Mouse (Mus musculus): ENCODE data around the gene Tbl1xr1. TPM values are rescaled to one million over a fixed set of nuclear protein-coding genes. Genes with fewer than 3 reads are reported as not detected.

Tbl1xr1 gene
- 8.8 and 9.8 TPM in 2 replicates for polyA plus RNA-seq (2015; fragmentation: Nextera tagmentation; extraction: Ambion mirVana)

- no peak for TF ChIP-seq EP300 (IDR thresholded peaks at IDR 0.05; ENCODE audit: low read depth)
- no peak for TF ChIP-seq CTCF (IDR thresholded peaks at IDR 0.05; ENCODE audit: low read depth)
- no peaks in the 10 kb centered on the region for H3K9me3 ChIP-seq (ENCODE audit: low read length)
- peak; percentile 90 for DNase-seq
- WGBS (ENCODE audit: insufficient replicate concordance), result 3% methylated on average over 16 of the region's 46 CpGs
- no peaks in the 10 kb centered on the region for H3K36me3 ChIP-seq (replicated peaks; ENCODE audit: insufficient read depth, low read length)
- H3K27ac ChIP-seq (ENCODE audit: low read depth), result peak within 1 kb of the TSS; percentile 99
- ATAC-seq, result peak; percentile 76
- peak within 1 kb of the TSS; percentile 98 for H3K9ac ChIP-seq (replicated peaks)
- H3K27me3 ChIP-seq (ENCODE audit: insufficient read depth, low read length), result no peaks in the 10 kb centered on the region
- peaks cover 32% of the 10 kb centered on the region for H3K4me1 ChIP-seq (ENCODE audit: insufficient read depth)
- H3K4me3 ChIP-seq (ENCODE audit: low read depth, low read length), result peak within 1 kb of the TSS; percentile 96
- H3K4me2 ChIP-seq (ENCODE audit: low read depth, low read length), result peak within 1 kb of the TSS; percentile 87
These were observed at the start of gene Tbl1xr1 for GRCm38 (mm10) chr3:22076561-22076935. Gene Tbl1xr1, plus strand, starts transcription at chr3:22076652.

GRCm38 (mm10) chr3:22038004-22038403 lies 38.4 kb upstream of the Tbl1xr1 start:
- Histone ChIP-seq H3K4me2 (ENCODE audit: low read depth, low read length) (no peak overlapping the region), H3K9me3 (ENCODE audit: low read length) (0 out of 2 replicates have a peak, but pooled peaks cover 3% of the 10 kb centered on the region), H3K36me3 (replicated peaks; ENCODE audit: insufficient read depth, low read length) (no peaks in the 10 kb centered on the region), H3K4me1 (ENCODE audit: insufficient read depth) (no peaks in the 10 kb centered on the region), H3K9ac (replicated peaks) (no peak overlapping the region), H3K4me3 (ENCODE audit: low read depth, low read length) (no peak overlapping the region), H3K27ac (ENCODE audit: low read depth) (no peak overlapping the region), H3K27me3 (ENCODE audit: insufficient read depth, low read length) (no peaks in the 10 kb centered on the region)
- TF ChIP-seq EP300 (IDR thresholded peaks at IDR 0.05; ENCODE audit: low read depth), result no peak
- TF ChIP-seq CTCF (IDR thresholded peaks at IDR 0.05; ENCODE audit: low read depth), result no peak
- 75% methylated on average over 4 of the region's 4 CpGs for WGBS (ENCODE audit: insufficient replicate concordance)
- no peak for DNase-seq
- ATAC-seq, result no peak

GRCm38 (mm10) chr3:22039036-22039795 lies 37.2 kb upstream of the Tbl1xr1 start:
- Histone ChIP-seq H3K4me3 (ENCODE audit: low read depth, low read length) (no peak overlapping the region), H3K36me3 (replicated peaks; ENCODE audit: insufficient read depth, low read length) (no peaks in the 10 kb centered on the region), H3K27ac (ENCODE audit: low read depth) (no peak overlapping the region), H3K9ac (replicated peaks) (no peak overlapping the region), H3K4me1 (ENCODE audit: insufficient read depth) (no peaks in the 10 kb centered on the region), H3K27me3 (ENCODE audit: insufficient read depth, low read length) (no peaks in the 10 kb centered on the region), H3K4me2 (ENCODE audit: low read depth, low read length) (no peak overlapping the region), H3K9me3 (ENCODE audit: low read length) (0 out of 2 replicates have a peak, but pooled peaks cover 6% of the 10 kb centered on the region)
- TF ChIP-seq EP300 (IDR thresholded peaks at IDR 0.05; ENCODE audit: low read depth) (no peak), CTCF (IDR thresholded peaks at IDR 0.05; ENCODE audit: low read depth) (no peak)
- DNase-seq, result no peak
- ATAC-seq, result no peak
- WGBS (ENCODE audit: insufficient replicate concordance), result 80% methylated on average over 8 of the region's 8 CpGs

- 82% methylated on average over 6 of the region's 6 CpGs for WGBS (ENCODE audit: insufficient replicate concordance)
- no peaks in the 10 kb centered on the region for H3K27me3 ChIP-seq (ENCODE audit: insufficient read depth, low read length)
- no peak overlapping the region for H3K4me3 ChIP-seq (ENCODE audit: low read depth, low read length)
- H3K4me2 ChIP-seq (ENCODE audit: low read depth, low read length), result no peak overlapping the region
- TF ChIP-seq CTCF (IDR thresholded peaks at IDR 0.05; ENCODE audit: low read depth) (no peak), EP300 (IDR thresholded peaks at IDR 0.05; ENCODE audit: low read depth) (no peak)
- H3K9ac ChIP-seq (replicated peaks), result no peak overlapping the region
- ATAC-seq (no peak), DNase-seq (no peak)
- H3K36me3 ChIP-seq (replicated peaks; ENCODE audit: insufficient read depth, low read length), result no peaks in the 10 kb centered on the region
- no peaks in the 10 kb centered on the region for H3K4me1 ChIP-seq (ENCODE audit: insufficient read depth)
- 0 out of 2 replicates have a peak, but pooled peaks cover 6% of the 10 kb centered on the region for H3K9me3 ChIP-seq (ENCODE audit: low read length)
- H3K27ac ChIP-seq (ENCODE audit: low read depth), result no peak overlapping the region
These were observed 35.8 kb upstream of the Tbl1xr1 start for GRCm38 (mm10) chr3:22040627-22041026.

- H3K27me3 ChIP-seq (ENCODE audit: insufficient read depth, low read length), result no peaks in the 10 kb centered on the region
- WGBS (ENCODE audit: insufficient replicate concordance), result 89% methylated on average over 14 of the region's 14 CpGs
- H3K9me3 ChIP-seq (ENCODE audit: low read length), result 0 out of 2 replicates have a peak, but pooled peaks cover 3% of the 10 kb centered on the region
- DNase-seq (no peak), ATAC-seq (no peak)
- H3K4me1 ChIP-seq (ENCODE audit: insufficient read depth), result no peaks in the 10 kb centered on the region
- TF ChIP-seq EP300 (IDR thresholded peaks at IDR 0.05; ENCODE audit: low read depth) (no peak), CTCF (IDR thresholded peaks at IDR 0.05; ENCODE audit: low read depth) (no peak)
- H3K4me3 ChIP-seq (ENCODE audit: low read depth, low read length), result no peak overlapping the region
- no peak overlapping the region for H3K9ac ChIP-seq (replicated peaks)
- no peaks in the 10 kb centered on the region for H3K36me3 ChIP-seq (replicated peaks; ENCODE audit: insufficient read depth, low read length)
- no peak overlapping the region for H3K27ac ChIP-seq (ENCODE audit: low read depth)
- no peak overlapping the region for H3K4me2 ChIP-seq (ENCODE audit: low read depth, low read length)
These were observed 29.2 kb upstream of the Tbl1xr1 start for GRCm38 (mm10) chr3:22047203-22047602.

- H3K4me1 ChIP-seq (ENCODE audit: insufficient read depth), result no peaks in the 10 kb centered on the region
- no peaks in the 10 kb centered on the region for H3K27me3 ChIP-seq (ENCODE audit: insufficient read depth, low read length)
- 89% methylated on average over 4 of the region's 4 CpGs for WGBS (ENCODE audit: insufficient replicate concordance)
- TF ChIP-seq EP300 (IDR thresholded peaks at IDR 0.05; ENCODE audit: low read depth), result no peak
- TF ChIP-seq CTCF (IDR thresholded peaks at IDR 0.05; ENCODE audit: low read depth), result no peak
- no peaks in the 10 kb centered on the region for H3K36me3 ChIP-seq (replicated peaks; ENCODE audit: insufficient read depth, low read length)
- peaks cover 3% of the 10 kb centered on the region; the same call in 1 of the 2 replicates for H3K9me3 ChIP-seq (ENCODE audit: low read length)
- no peak overlapping the region for H3K27ac ChIP-seq (ENCODE audit: low read depth)
- no peak overlapping the region for H3K9ac ChIP-seq (replicated peaks)
- no peak overlapping the region for H3K4me3 ChIP-seq (ENCODE audit: low read depth, low read length)
- DNase-seq, result no peak
- H3K4me2 ChIP-seq (ENCODE audit: low read depth, low read length), result no peak overlapping the region
- no peak for ATAC-seq
These were observed 19.7 kb upstream of the Tbl1xr1 start for GRCm38 (mm10) chr3:22056664-22057328.

Data from liver, postnatal 0 days (tissue).